Mouse (Mus musculus) intestine, embryonic 14.5 days (tissue): ENCODE results near the gene Trim46. TPM values are rescaled to one million over a fixed set of nuclear protein-coding genes. Genes with fewer than 3 reads are reported as not detected.
A peak's percentile ranks its signal among the peaks of the same experiment; 100 is the strongest.

Source experiments
- ATAC-seq: fragments of 200-750 bp; cut with Nextera tagmentation; replicated peaks from 2 replicates; pipeline ENCODE4 v1.8.0; 2017; ENCODE audit warnings: low read depth, moderate number of reproducible peaks, moderate TSS enrichment, moderate library complexity; ENCODE audit not compliant: low FRiP score, low TSS enrichment
- DNase-seq: peaks from one replicate; pipeline ENCODE4 v3.0.0-alpha.2; 2018; ENCODE audit warnings: low spot score
- H3K27ac ChIP-seq: fragments of 300-500 bp; sonication (generic); 2 replicates; pipeline ENCODE4 v1.5.1; 2014; ENCODE audit warnings: low read depth, mild to moderate bottlenecking, control low read depth
- H3K27me3 ChIP-seq: fragments of 300-500 bp; sonication (generic); replicated peaks from 2 replicates; pipeline ENCODE4 v1.6.1; 2014; ENCODE audit warnings: low read length, control low read depth; ENCODE audit not compliant: control insufficient read depth, insufficient read depth
- H3K36me3 ChIP-seq: fragments of 300-500 bp; sonication (generic); 2 replicates; pipeline ENCODE4 v1.6.1; 2014; ENCODE audit warnings: low read length, control low read depth; ENCODE audit not compliant: control insufficient read depth, insufficient read depth
- H3K4me1 ChIP-seq: fragments of 300-500 bp; sonication (generic); replicated peaks from 2 replicates; pipeline ENCODE4 v1.6.1; 2014; ENCODE audit warnings: low read length, control low read depth, mixed read lengths; ENCODE audit not compliant: control insufficient read depth, insufficient read depth
- H3K4me2 ChIP-seq: fragments of 300-500 bp; sonication (generic); 2 replicates; pipeline ENCODE4 v1.6.1; 2014; ENCODE audit warnings: low read length
- H3K4me3 ChIP-seq: fragments of 300-500 bp; sonication (generic); 2 replicates; pipeline ENCODE4 v1.5.1; 2014; ENCODE audit warnings: low read depth, low read length, control low read depth, mixed read lengths
- H3K9ac ChIP-seq: fragments of 300-500 bp; sonication (generic); 2 replicates; pipeline ENCODE4 v1.6.1; 2014; ENCODE audit warnings: mild to moderate bottlenecking, low read length
- H3K9me3 ChIP-seq: fragments of 300-500 bp; sonication (generic); 2 replicates; pipeline ENCODE4 v1.6.1; 2016; ENCODE audit warnings: low read length, control low read depth; ENCODE audit not compliant: control insufficient read depth
- WGBS: fragments of 180-500 bp; shearing (Covaris S2); extraction: QIAGEN DNeasy Blood & Tissue Kit; methylation state at CpG from one replicate; pipeline ENCODE4 v1.1.7; 2014; 5-methylcytosine and 5-hydroxymethylcytosine counted together
- polyA plus RNA-seq: library from polyadenylated mRNA; unstranded; fragments of >200 nt; fragmentation: Nextera tagmentation; extraction: Ambion mirVana; gene quantifications from 2 replicates; pipeline ENCODE4 v1.2.1, GENCODE M21; 2014

Gene Trim46
- polyA plus RNA-seq, 1 experiment from 2014 or later = 3.5 TPM

DNA sequence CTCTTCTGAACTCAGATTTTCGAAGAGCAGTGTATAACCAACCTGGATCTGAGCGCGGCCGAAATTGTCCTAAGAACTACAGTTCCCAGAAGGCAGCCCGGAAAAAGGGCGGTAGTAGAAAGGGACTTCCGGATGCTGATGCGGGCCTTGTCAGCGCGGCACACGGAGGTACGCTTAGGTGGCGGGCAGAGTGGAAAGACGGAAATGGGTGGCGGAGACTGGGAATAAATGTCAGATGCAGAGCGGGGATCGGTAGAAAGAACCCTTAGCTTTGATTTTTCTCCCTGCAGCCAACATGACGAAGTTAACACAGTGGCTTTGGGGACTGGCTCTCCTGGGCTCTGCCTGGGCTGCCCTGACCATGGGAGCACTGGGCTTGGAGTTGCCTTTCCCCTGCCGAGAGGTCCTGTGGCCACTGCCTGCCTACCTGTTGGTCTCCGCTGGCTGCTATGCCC is 20.4 kb upstream of the Trim46 start:
- peak; percentile 64 for ATAC-seq
- Histone ChIP-seq H3K27ac (peak overlapping the region; percentile 38; the same call in 1 of the 2 replicates), H3K4me2 (peak overlapping the region; percentile 62), H3K4me3 (peak overlapping the region; percentile 71), H3K27me3 (no peaks in the 10 kb centered on the region), H3K9me3 (no peaks in the 10 kb centered on the region), H3K4me1 (peaks cover 36% of the 10 kb centered on the region), H3K36me3 (no peaks in the 10 kb centered on the region; the same call in 1 of the 2 replicates), H3K9ac (peak overlapping the region; percentile 62)
- DNase-seq = peak; percentile 81
- WGBS = under 1% methylated on average over 20 of the region's 20 CpGs

DNA sequence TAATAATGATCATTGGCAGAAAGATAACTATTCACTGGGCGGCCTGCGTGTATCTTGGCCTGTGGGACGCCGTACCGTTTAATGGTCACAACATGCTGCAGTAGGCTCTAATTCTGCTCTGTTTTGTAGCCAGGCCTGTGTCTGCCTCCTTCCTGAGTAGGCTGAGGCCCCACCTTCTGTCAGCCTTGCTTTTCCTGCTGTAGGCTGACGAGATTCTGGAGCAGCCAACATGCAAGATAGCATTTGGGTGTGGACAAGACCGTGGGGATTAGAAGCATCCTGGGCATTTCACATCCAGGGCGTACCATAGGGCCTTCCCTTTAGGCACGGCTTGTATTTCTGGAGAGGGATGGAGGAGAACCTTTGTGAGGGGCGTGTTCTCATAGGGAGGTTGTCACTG is 16.3 kb upstream of the Trim46 start:
- Histone ChIP-seq H3K4me2 (no peak overlapping the region), H3K9me3 (no peaks in the 10 kb centered on the region), H3K4me1 (peaks cover 11% of the 10 kb centered on the region), H3K27ac (no peak overlapping the region), H3K27me3 (no peaks in the 10 kb centered on the region), H3K36me3 (no peaks in the 10 kb centered on the region), H3K4me3 (no peak overlapping the region), H3K9ac (no peak overlapping the region)
- no peak for ATAC-seq
- no peak for DNase-seq
- WGBS = 70% methylated on average over 10 of the region's 10 CpGs

DNA sequence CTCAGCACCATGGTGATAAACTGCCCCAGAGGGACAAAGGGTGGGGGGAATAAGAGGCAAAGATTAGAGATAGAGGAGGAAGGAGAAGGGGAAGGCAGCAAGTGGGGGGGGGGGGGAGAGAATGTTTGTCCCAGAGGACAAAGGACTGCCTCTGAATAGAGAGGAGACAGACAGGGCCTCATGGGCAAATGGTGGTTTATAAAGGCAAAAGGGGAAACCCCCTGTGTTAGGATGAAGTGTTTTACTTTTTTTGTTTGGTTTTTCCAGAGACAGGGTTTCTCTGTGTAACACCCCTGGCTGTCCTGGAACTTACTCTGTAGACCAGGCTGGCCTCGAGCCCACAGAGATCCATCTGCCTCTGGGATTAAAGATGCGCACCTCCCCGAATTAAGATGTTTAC is 14.1 kb upstream of the Trim46 start:
- 66% methylated on average over 3 of the region's 3 CpGs for WGBS

DNA sequence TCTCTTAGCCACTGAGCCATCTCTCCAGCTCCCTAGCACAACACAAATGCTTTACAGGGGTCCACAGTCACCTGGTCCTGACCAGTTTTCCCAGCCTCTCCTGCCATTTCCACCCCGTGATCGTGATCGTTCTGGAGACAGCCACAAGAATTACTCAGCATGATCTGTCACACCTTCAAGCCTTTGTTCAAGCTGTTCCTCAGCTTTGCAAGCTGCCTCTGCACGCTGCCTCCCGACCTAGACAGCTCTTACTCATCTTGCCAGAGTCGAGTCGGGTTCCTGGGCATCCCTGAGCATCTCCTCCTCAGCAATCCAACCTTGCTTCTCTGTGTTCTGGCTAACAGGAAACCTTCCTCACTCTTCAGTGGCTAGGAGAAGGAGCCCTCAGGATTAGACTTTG is 13.0 kb upstream of the Trim46 start, which contains the start of gene Dpm3:
Gene Dpm3 (plus strand): TSS at position 283 of the 400 bp plus-strand sequence.
- Histone ChIP-seq H3K4me2 (no peak within 1 kb of the TSS), H3K36me3 (no peaks in the 10 kb centered on the region), H3K27me3 (no peaks in the 10 kb centered on the region), H3K4me3 (no peak within 1 kb of the TSS), H3K9ac (no peak within 1 kb of the TSS), H3K4me1 (no peaks in the 10 kb centered on the region), H3K9me3 (no peaks in the 10 kb centered on the region), H3K27ac (no peak within 1 kb of the TSS)
- 51% methylated on average over 7 of the region's 7 CpGs for WGBS
- ATAC-seq (no peak), DNase-seq (no peak)

More for the DNA sequence above, 14.1 kb upstream of the Trim46 start:
- H3K27me3 ChIP-seq = no peaks in the 10 kb centered on the region
- no peak overlapping the region for H3K27ac ChIP-seq
- H3K4me1 ChIP-seq = no peaks in the 10 kb centered on the region
- H3K36me3 ChIP-seq = no peaks in the 10 kb centered on the region
- no peak overlapping the region for H3K9ac ChIP-seq
- DNase-seq (no peak), ATAC-seq (no peak)
- H3K4me2 ChIP-seq = no peak overlapping the region
- H3K9me3 ChIP-seq = no peaks in the 10 kb centered on the region
- no peak overlapping the region for H3K4me3 ChIP-seq

DNA sequence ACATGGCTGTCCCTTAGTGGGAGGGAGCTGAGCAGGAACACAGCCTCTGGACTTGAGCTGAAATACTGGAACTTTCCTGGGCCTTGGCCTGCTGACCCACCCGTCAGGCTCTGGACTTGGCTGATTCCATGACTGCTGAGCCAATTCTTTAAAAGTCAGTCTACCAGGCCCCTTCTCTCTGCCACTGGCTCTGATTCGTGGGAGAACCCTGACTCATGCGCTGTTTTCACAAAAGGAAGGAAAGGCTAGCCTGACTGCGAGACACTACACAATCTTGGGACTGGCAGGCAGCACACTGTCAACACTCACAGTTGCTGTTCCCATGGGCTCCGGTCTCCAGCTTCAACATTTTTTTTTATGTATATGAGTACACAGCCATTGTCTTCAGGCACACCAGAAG is 10.1 kb upstream of the Trim46 start:
- Histone ChIP-seq H3K27me3 (no peaks in the 10 kb centered on the region), H3K27ac (no peak overlapping the region)

DNA sequence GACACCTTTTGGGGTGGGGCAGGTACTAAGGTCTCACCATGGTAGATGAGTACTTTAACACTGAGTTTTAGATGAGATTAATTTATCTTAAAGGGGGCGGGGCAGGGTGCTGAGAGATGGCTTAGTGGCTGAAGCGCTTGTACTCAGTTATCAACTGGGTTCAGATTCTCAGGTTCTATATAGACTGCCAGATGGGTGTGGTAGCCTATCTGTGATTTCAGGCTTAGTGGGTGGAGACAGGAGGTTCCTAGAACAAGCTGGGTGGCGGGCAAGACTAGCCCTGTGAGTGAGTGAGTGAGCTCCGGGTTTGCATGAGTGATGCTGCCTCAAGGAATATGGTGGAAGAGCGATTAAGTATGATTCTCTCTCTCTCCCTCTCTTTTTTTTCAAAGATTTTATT is 8.9 kb upstream of the Trim46 start:
- peaks cover 18% of the 10 kb centered on the region for H3K4me1 ChIP-seq
- no peak overlapping the region for H3K4me2 ChIP-seq
- ATAC-seq = no peak
- 82% methylated on average over 5 of the region's 5 CpGs for WGBS
- no peak overlapping the region for H3K9ac ChIP-seq
- no peaks in the 10 kb centered on the region for H3K36me3 ChIP-seq
- no peak overlapping the region for H3K4me3 ChIP-seq
- H3K27ac ChIP-seq = no peak overlapping the region
- H3K27me3 ChIP-seq = no peaks in the 10 kb centered on the region
- no peak for DNase-seq
- H3K9me3 ChIP-seq = no peaks in the 10 kb centered on the region

More for the DNA sequence above, 10.1 kb upstream of the Trim46 start:
- Histone ChIP-seq H3K9ac (no peak overlapping the region), H3K4me3 (no peak overlapping the region), H3K4me1 (peaks cover 10% of the 10 kb centered on the region), H3K9me3 (no peaks in the 10 kb centered on the region), H3K4me2 (no peak overlapping the region), H3K36me3 (no peaks in the 10 kb centered on the region)
- WGBS = 80% methylated on average over 5 of the region's 5 CpGs
- ATAC-seq (no peak), DNase-seq (no peak)

DNA sequence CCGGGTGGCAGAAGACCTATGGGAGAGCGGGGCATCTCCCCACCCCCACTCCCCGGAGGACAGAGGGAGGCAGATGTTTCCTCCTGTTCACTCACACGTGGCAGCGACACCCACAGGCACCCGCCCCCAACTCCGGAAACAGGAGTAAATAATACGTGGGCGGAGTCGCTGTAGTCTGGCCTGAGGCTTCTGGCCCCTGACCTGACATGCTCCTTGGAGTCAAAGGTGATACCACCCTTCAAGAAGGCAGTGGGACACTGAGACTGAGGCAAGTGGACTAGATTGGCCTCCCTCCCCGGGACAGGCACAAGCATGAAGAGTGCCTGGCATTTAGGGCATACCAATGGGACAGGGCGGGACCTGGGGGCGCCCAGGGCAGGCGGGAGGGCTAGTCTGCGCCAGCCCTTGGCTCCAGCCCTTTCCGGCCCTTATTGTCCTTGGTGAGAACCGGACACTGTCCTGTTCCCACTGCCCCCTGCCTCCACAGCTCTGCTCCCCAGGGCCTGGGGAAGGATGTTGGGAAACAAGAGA is 5.3 kb upstream of the Trim46 start:
- ATAC-seq (no peak), DNase-seq (no peak)
- Histone ChIP-seq H3K4me3 (no peak overlapping the region), H3K9me3 (no peaks in the 10 kb centered on the region), H3K4me1 (peaks cover 28% of the 10 kb centered on the region), H3K27me3 (no peaks in the 10 kb centered on the region), H3K36me3 (peaks cover 9% of the 10 kb centered on the region), H3K27ac (0 out of 2 replicates have a peak overlapping the region, but pooled peaks have one; percentile 11), H3K4me2 (peak overlapping the region; percentile 25), H3K9ac (no peak overlapping the region)
- 5% methylated on average over 17 of the region's 17 CpGs for WGBS

DNA sequence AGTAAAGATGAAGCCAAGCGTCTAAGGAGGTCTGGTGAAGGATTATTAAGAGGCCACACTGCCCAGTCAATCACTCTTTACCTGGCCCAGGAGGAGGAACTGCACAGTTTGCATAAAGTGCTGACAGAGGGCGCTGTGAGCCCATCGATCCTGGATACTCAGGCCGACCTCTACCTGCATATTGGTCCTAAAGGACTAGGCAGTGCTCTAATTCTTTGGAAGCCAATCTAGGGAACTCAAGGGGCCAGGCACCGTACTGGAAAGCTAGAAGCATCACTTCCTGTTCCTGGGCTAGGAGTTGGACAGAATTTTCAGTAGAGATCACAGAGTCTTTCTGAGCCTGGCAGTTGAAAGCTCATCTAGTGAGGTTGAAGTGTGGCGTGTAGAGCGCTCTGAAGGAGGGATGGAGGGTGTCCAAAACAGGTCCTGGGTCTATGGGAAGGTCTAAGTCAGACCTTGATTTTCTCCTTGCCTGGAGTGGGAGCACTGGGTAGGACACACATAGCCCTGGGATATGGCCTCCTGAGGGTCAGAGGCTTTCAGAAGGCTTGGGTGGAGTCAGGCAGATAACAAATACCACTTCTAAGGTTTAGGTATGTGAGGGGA is 4.4 kb upstream of the Trim46 start:
- no peak overlapping the region for H3K4me3 ChIP-seq
- peaks cover 30% of the 10 kb centered on the region for H3K4me1 ChIP-seq
- ATAC-seq = no peak
- WGBS = 23% methylated on average over 7 of the region's 7 CpGs
- H3K27me3 ChIP-seq = no peaks in the 10 kb centered on the region
- H3K36me3 ChIP-seq = peaks cover 9% of the 10 kb centered on the region
- peak overlapping the region; percentile 25; the same call in 1 of the 2 replicates for H3K4me2 ChIP-seq
- 0 out of 2 replicates have a peak overlapping the region, but pooled peaks have one; percentile 27 for H3K27ac ChIP-seq
- no peaks in the 10 kb centered on the region for H3K9me3 ChIP-seq
- H3K9ac ChIP-seq = no peak overlapping the region
- no peak for DNase-seq

DNA sequence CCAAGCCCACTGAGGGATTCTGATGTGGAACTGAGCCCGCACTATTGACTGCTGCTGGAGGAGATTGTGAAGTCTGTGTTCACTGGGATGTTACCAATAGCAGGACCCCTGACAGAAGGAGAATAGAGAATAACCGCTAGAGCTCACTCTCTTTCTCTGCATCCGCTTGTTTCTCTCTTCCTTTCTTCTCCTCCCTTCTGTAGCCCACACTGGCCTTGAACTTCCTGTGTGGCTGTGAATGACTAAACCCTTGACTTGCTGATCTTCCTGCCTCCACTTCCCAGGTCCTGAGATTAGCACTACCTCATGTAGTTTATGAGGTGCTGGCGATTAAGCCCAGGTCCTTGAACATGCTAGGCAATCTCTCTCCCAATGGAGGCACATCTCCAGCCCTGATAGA is 1.4 kb upstream of the Trim46 start:
- peak overlapping the region; percentile 65; the same call in 1 of the 2 replicates for H3K4me3 ChIP-seq
- peaks cover 9% of the 10 kb centered on the region for H3K36me3 ChIP-seq
- peak overlapping the region; percentile 89 for H3K4me2 ChIP-seq
- peaks cover 38% of the 10 kb centered on the region for H3K4me1 ChIP-seq
- ATAC-seq = no peak
- no peaks in the 10 kb centered on the region for H3K27me3 ChIP-seq
- no peak for DNase-seq
- H3K27ac ChIP-seq = no peak overlapping the region
- no peak overlapping the region for H3K9ac ChIP-seq
- 91% methylated on average over 4 of the region's 4 CpGs for WGBS
- H3K9me3 ChIP-seq = no peaks in the 10 kb centered on the region
